Mouse (Mus musculus) B cell, adult 2 months (primary cell): ENCODE measurements around the gene Gper1.

Source experiments
- DNase-seq, 2 experiments: peaks; one replicate each; pipeline ENCODE4 v3.0.0; 2022

Gene Gper1

DNA sequence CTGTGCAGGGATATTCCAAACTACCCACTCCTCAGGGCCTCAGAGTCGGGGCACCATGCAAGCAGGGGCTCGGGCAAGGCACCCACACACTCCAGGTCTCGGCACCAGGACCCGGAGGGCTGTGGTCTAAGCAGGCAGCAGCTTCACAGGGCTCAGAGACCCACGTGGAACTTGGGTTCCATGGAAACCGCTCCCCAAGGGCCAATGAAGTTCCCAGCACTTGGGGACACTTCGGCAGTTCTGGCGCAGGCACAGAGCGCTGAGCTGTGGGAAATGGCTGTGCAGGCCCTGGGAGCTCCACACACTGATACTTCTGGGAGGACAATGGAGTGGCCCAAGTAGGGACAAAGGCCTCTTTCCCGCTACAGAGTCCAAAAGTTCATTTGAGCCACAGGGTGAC is 30.1 kb downstream of the Gper1 start:
- DNase-seq, result no peak

DNA sequence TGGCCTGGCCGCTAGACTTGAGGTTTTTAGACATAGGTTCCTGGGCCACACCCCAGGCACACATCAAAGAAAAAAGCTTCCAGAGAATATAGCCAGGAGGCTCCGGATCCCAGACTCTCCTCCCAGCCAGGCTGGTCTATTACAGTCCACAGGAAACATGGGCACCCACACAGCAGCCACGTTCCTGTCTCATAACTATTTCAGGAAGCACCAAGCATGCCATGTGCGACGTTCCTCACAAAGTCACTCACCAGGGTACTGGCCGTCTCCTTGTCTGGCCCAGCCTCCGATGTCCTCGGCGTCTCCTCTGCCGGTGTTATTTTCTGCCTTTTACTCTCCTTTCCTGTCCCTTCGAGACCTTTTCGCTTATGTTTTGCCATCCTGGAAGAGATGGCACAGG is 32.2 kb downstream of the Gper1 start:
- DNase-seq, result no peak

DNA sequence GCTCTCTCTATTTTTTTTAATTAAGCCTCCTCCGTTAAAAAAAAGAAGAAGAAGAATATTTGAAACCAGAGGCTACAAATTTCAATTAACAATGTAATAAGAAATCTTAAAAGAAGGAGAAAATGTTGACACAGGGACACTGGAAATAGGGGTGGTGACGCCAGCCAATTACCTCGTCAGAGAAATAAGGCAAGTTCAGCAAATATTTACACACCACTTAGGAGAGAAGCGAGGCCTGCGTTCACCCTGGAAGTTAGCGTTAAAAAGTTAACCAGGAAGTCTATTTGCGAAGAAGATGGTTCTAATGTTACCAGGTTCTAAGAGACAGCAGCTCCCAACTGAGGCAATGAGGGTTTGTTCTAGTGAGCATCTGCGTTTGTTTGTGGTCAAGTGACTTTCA is 34.3 kb downstream of the Gper1 start:
- no peak for DNase-seq

DNA sequence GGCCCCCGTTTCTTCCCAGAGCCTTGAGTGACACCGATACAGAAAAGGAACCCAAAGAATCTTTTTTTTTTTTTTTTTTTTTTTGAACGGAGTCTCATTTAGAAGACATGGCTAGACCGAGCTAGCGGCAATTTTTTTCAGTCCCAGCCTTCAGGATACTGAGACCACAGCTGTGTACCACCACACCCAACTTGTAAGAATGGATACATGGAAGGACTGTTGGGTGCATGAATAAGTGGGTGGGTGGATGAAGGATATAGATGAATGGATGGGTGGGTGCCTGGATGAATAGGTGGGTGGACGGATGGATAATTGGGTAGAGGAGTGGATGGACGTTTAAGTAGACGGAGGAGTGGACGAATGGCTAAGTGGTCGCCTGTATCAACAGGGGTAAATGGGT is 37.0 kb downstream of the Gper1 start:
- DNase-seq, result peak in 1 of 2 experiments; percentile 6

DNA sequence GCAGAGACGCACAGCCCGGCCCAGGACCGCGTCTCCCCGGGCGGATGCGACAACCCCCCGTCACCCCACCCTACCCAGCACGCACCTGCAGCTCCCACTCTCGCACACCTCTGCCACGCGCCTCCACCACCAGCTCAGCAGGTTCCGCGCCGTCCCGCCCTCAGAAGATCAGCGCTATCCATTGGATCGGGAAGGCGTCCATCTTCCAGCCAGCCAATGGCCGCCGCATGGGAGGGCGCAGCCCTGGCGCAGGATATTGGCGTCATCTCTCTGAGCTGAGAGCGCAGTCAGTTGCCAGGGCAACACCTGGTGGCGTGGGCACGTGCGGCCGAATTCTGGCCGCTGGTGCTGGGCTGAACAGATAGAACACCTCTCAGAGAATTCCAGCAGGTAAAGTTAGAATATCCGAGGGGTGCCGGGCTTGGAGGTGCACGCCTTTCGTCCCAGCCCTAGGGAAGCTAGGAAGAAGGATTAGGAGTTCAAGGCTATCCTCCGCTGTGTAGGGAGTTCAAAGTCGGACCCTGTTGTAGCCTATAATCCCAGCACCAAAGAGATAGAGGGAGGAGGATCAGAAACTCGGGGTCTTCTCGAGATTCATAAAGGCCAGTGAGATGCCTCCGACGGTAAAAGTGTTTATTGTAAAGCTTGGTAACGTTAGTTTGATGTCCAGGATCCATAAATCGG is 37.6 kb downstream of the Gper1 start, which contains the start of gene 3110082I17Rik:
3110082I17Rik (minus strand) TSS at position 144 of the 684 bp plus-strand sequence.
- DNase-seq, result peak; percentile 97 to 98

DNA sequence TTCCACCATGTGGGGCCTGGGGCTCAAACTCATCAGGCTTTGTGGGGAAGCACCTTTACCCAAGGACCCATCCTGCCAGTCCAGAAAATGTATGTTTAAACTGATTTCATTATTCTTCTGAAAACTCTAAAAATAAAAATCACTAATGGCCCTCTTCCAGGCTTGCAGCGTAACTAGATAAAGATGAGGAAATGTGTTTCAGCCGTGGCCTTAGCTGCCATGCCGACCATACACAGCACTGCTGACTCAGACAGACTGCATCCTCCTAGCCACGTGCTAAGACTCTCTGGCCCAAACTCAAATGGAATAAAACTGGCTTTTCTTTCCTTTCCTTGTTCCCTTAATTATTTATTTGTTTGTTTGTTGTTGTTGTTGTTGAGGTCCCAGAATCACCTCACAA is 41.9 kb downstream of the Gper1 start:
- DNase-seq, result no peak

DNA sequence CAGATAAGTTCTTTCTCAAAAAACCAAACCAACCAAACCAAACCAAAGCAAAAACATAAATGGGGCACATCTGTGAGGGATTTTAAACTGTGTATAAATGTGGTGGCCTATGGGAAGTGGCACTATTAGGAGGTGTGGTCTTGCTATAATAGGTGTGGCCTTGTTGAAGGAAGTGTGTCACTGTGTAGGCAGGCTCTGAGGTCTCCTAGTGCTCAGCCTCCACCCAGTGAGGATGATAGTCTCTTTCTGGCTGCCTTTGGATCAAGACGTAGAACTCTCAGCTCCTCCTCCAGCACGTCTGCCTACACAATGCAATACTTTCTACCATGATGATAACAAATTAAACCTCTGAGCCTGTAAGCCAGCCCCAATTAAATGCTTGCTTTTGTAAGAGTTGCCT is 43.4 kb downstream of the Gper1 start:
- no peak for DNase-seq

DNA sequence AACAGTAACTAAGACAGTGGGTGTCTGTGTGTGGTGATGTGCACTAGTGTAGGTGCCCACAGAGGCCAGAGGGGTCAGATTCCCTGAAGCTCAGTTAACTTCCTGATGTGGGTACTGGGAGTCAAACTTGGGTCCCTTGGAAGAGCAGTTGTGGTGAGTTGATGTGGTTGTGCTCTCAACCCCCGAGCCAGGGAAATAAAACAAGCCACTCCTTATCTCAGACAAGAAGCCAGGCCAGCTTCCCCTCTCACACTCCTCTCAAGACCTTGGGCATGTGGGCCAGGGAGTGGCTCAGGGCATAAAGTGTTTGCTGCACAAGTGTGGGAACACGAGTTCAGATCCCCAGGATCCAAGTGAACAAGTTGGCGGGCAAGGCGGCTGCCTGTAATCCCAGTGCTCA is 43.9 kb downstream of the Gper1 start:
- no peak for DNase-seq

DNA sequence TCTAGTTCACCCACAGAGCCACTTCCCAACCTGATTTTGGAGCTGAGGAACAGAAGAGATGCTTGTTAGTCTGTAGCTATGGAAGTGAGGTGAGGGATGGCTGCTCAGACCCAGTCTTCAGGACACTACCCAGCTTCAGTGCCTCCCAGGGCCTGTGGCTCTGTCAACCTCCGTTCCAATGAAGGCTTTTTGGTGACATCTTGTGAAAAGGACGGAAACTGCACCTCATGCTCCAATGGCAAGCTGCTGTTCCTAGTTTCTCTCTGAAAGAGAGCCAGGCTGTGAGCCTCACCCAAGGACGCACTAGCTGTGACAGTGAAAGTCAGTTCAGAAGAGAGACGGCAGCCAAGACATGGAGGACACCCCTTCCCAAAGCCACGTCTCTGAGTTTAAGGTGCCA is 45.0 kb downstream of the Gper1 start:
- DNase-seq, result no peak

DNA sequence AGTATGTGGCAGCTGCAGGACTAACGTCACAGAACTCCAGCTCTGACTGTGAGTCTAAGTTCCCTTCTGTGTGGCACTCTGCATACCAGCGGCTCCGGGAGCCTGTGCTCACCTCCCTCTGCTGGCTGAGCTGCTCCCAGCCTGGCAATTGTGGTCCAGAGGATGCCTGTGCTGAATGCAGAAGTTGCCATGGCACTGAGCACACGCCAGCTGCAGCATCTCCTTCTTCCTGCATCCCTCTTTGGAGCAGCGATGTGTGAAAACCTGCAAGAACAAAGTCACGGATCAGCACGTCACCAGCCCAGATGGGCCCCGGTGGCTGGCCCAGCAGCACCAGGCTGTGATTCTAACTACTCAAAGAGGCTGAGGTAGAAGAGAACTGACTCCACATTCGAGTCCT is 51.8 kb downstream of the Gper1 start:
- no peak for DNase-seq
